Mouse (Mus musculus) intestine, embryonic 14.5 days (tissue): Measurements from ENCODE around the gene Diras2. TPM values are rescaled to one million over a fixed set of nuclear protein-coding genes. Genes with fewer than 3 reads are reported as not detected.
"Not testable (repeated sequence)": the region's sequence is repeated elsewhere in the genome, so short reads cannot be mapped to it uniquely, and the experiment has no call there.

ENCODE experiments used
- ATAC-seq: fragments of 200-750 bp; cut with Nextera tagmentation; replicated peaks from 2 replicates; pipeline ENCODE4 v1.8.0; 2017; ENCODE audit warnings: low read depth, moderate number of reproducible peaks, moderate TSS enrichment, moderate library complexity; ENCODE audit not compliant: low FRiP score, low TSS enrichment
- DNase-seq: peaks from one replicate; pipeline ENCODE4 v3.0.0-alpha.2; 2018; ENCODE audit warnings: low spot score
- H3K27ac ChIP-seq: fragments of 300-500 bp; sonication (generic); 2 replicates; pipeline ENCODE4 v1.5.1; 2014; ENCODE audit warnings: low read depth, mild to moderate bottlenecking, control low read depth
- H3K27me3 ChIP-seq: fragments of 300-500 bp; sonication (generic); replicated peaks from 2 replicates; pipeline ENCODE4 v1.6.1; 2014; ENCODE audit warnings: low read length, control low read depth; ENCODE audit not compliant: control insufficient read depth, insufficient read depth
- H3K36me3 ChIP-seq: fragments of 300-500 bp; sonication (generic); 2 replicates; pipeline ENCODE4 v1.6.1; 2014; ENCODE audit warnings: low read length, control low read depth; ENCODE audit not compliant: control insufficient read depth, insufficient read depth
- H3K4me1 ChIP-seq: fragments of 300-500 bp; sonication (generic); replicated peaks from 2 replicates; pipeline ENCODE4 v1.6.1; 2014; ENCODE audit warnings: low read length, control low read depth, mixed read lengths; ENCODE audit not compliant: control insufficient read depth, insufficient read depth
- H3K4me2 ChIP-seq: fragments of 300-500 bp; sonication (generic); 2 replicates; pipeline ENCODE4 v1.6.1; 2014; ENCODE audit warnings: low read length
- H3K4me3 ChIP-seq: fragments of 300-500 bp; sonication (generic); 2 replicates; pipeline ENCODE4 v1.5.1; 2014; ENCODE audit warnings: low read depth, low read length, control low read depth, mixed read lengths
- H3K9ac ChIP-seq: fragments of 300-500 bp; sonication (generic); 2 replicates; pipeline ENCODE4 v1.6.1; 2014; ENCODE audit warnings: mild to moderate bottlenecking, low read length
- H3K9me3 ChIP-seq: fragments of 300-500 bp; sonication (generic); 2 replicates; pipeline ENCODE4 v1.6.1; 2016; ENCODE audit warnings: low read length, control low read depth; ENCODE audit not compliant: control insufficient read depth
- WGBS: fragments of 180-500 bp; shearing (Covaris S2); extraction: QIAGEN DNeasy Blood & Tissue Kit; methylation state at CpG from one replicate; pipeline ENCODE4 v1.1.7; 2014; 5-methylcytosine and 5-hydroxymethylcytosine counted together
- polyA plus RNA-seq: library from polyadenylated mRNA; unstranded; fragments of >200 nt; fragmentation: Nextera tagmentation; extraction: Ambion mirVana; gene quantifications from 2 replicates; pipeline ENCODE4 v1.2.1, GENCODE M21; 2014

The Diras2 gene
- polyA plus RNA-seq, 1 experiment from 2014 or later: 0.58 TPM

- H3K9me3 ChIP-seq, H3K4me3 ChIP-seq, DNase-seq, H3K4me2 ChIP-seq, H3K27me3 ChIP-seq, ATAC-seq, H3K9ac ChIP-seq, H3K4me1 ChIP-seq, H3K36me3 ChIP-seq, H3K27ac ChIP-seq: not testable (repeated sequence)
- WGBS: 83% methylated on average over 5 of the region's 5 CpGs
These were observed 25.3 kb downstream of the Diras2 start for GRCm38 (mm10) chr13:52505683-52506285.

GRCm38 (mm10) chr13:52501686-52502085, 29.4 kb downstream of the Diras2 start:
- ATAC-seq: peak; percentile 84
- WGBS: 31% methylated on average over 8 of the region's 8 CpGs
- Histone ChIP-seq H3K36me3 (no peaks in the 10 kb centered on the region), H3K4me1 (peaks cover 6% of the 10 kb centered on the region; the same call in 1 of the 2 replicates), H3K27me3 (no peaks in the 10 kb centered on the region), H3K27ac (peak overlapping the region; percentile 54), H3K9ac (no peak overlapping the region), H3K4me3 (no peak overlapping the region), H3K4me2 (no peak overlapping the region), H3K9me3 (no peaks in the 10 kb centered on the region)
- peak; percentile 76 for DNase-seq

DNA sequence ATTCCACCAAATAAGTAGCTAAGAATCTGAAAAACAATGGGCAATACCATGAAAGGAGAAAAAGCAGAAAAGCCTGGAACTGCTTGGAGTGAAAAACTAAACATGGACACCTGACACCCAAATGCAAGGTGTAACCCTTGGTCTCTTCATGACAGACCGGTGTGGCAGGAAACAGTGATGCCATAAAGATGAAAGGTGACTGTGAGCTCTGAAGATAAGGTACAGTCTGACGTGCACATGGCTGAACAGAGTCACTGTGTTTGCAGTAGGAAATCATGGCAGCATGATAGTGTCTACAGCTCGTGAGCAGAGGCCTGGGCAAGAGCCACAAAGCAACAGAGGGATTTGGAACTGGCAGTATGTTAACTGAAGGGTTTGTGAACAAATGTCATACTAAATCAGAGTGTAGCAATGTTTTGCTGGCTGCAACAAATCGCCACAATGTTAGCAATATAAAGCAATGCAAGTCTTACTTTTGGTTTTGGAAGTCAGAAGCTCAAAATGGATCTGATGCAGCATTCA, 34.0 kb downstream of the Diras2 start:
- no peak overlapping the region for H3K27ac ChIP-seq
- no peaks in the 10 kb centered on the region for H3K9me3 ChIP-seq
- H3K27me3 ChIP-seq: no peaks in the 10 kb centered on the region
- ATAC-seq: peak; percentile 62; the same call in 1 of the 2 replicates
- no peak for DNase-seq
- peaks cover 6% of the 10 kb centered on the region; the same call in 1 of the 2 replicates for H3K4me1 ChIP-seq
- no peak overlapping the region for H3K9ac ChIP-seq
- no peak overlapping the region for H3K4me3 ChIP-seq
- H3K4me2 ChIP-seq: no peak overlapping the region
- no peaks in the 10 kb centered on the region for H3K36me3 ChIP-seq
- 65% methylated on average over 4 of the region's 4 CpGs for WGBS

- WGBS: 94% methylated on average over 7 of the region's 7 CpGs
- Histone ChIP-seq H3K4me3 (no peak overlapping the region), H3K9me3 (peaks cover 3% of the 10 kb centered on the region; the same call in 1 of the 2 replicates), H3K4me1 (no peaks in the 10 kb centered on the region), H3K9ac (no peak overlapping the region), H3K27me3 (no peaks in the 10 kb centered on the region), H3K27ac (no peak overlapping the region), H3K4me2 (no peak overlapping the region), H3K36me3 (no peaks in the 10 kb centered on the region)
- DNase-seq (no peak), ATAC-seq (no peak)
These were observed 42.3 kb downstream of the Diras2 start for GRCm38 (mm10) chr13:52488821-52489220.

DNA sequence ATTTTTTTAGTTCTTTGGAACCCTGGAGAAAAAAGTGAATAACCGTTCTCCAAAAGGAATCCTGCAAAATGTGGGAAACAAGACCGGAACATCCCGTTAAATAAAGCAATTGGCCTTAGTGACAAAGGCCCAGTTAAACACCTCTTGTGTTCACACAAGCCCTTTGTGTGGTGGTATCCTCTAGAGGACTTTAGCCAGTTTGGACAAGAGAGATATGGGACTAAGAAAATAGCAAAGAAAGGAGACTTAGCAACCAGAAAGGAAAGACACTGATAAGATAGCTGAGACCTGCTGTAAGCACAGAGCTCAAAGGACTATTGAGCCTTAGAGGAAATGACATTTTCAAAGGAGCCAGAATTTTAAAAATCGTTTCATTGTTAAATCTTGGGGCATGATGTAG, 47.0 kb downstream of the Diras2 start:
- Histone ChIP-seq H3K4me1 (no peaks in the 10 kb centered on the region), H3K9me3 (peaks cover 3% of the 10 kb centered on the region; the same call in 1 of the 2 replicates), H3K9ac (no peak overlapping the region), H3K27me3 (no peaks in the 10 kb centered on the region), H3K4me3 (no peak overlapping the region), H3K4me2 (no peak overlapping the region), H3K27ac (no peak overlapping the region), H3K36me3 (no peaks in the 10 kb centered on the region)
- DNase-seq: no peak
- WGBS: 77% methylated on average over 4 of the region's 4 CpGs
- no peak for ATAC-seq

DNA sequence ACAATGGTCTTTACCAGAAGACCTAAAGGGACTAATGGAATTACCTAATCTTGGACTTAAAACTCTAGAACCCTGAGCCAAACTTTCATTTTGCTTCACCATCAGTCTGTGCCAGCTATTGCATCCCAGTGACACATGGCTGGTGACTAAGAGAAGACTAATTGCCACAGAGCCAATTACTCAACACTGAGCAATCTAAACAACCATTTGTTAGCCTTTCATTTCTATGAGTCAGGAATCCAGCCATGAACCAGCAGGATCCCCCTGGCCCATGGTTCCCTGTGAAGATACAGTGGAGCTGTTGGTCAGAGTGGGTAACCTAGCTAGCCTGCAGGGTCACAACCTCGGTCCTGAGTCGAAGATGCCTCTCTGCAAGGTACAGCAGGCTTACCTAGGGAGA, 49.3 kb downstream of the Diras2 start:
- H3K4me3 ChIP-seq: no peak overlapping the region
- H3K9me3 ChIP-seq: no peaks in the 10 kb centered on the region
- no peak for ATAC-seq
- no peak overlapping the region for H3K27ac ChIP-seq
- WGBS: 77% methylated on average over 2 of the region's 2 CpGs
- no peaks in the 10 kb centered on the region for H3K36me3 ChIP-seq
- no peak for DNase-seq
- no peak overlapping the region for H3K4me2 ChIP-seq
- no peak overlapping the region for H3K9ac ChIP-seq
- H3K4me1 ChIP-seq: no peaks in the 10 kb centered on the region
- no peaks in the 10 kb centered on the region for H3K27me3 ChIP-seq

GRCm38 (mm10) chr13:52479146-52479545, 51.9 kb downstream of the Diras2 start:
- Histone ChIP-seq H3K4me1 (no peaks in the 10 kb centered on the region), H3K4me2 (no peak overlapping the region), H3K9me3 (no peaks in the 10 kb centered on the region), H3K27ac (no peak overlapping the region), H3K36me3 (no peaks in the 10 kb centered on the region), H3K9ac (no peak overlapping the region), H3K4me3 (no peak overlapping the region), H3K27me3 (no peaks in the 10 kb centered on the region)
- WGBS: 93% methylated on average over 5 of the region's 5 CpGs
- DNase-seq (no peak), ATAC-seq (no peak)

DNA sequence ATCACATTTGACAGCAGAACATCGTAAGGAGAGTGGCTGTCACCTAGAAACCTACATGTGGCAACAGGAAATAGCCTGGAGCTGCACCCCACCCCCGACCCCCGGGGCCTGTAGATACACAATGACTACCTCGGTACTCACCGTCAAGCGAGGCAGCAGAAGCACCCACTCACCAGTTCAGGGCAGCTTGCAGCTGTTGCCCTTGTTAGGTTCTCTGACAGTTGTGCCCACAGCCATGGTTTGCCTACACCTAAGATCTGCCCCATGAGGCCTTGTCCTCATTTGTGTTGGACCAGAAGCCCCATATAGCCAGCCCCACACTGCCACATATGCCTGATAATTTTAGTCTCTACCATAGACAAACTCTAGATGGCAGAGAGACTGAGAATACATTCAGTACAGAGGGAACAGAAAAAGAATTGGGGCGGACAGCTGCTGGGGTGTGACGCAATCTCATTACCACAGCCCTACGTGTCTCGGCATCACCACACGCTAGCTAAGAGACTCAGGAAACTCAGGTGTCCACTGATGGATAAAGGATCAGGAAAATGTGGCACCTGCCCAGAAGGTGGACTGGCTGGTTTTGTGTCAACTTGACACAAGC, 54.0 kb downstream of the Diras2 start:
- 90% methylated on average over 11 of the region's 11 CpGs for WGBS
- no peak overlapping the region for H3K27ac ChIP-seq
- H3K36me3 ChIP-seq: no peaks in the 10 kb centered on the region
- ATAC-seq: no peak
- no peak overlapping the region for H3K9ac ChIP-seq
- H3K4me1 ChIP-seq: no peaks in the 10 kb centered on the region
- no peak for DNase-seq
- no peaks in the 10 kb centered on the region for H3K9me3 ChIP-seq
- H3K4me2 ChIP-seq: no peak overlapping the region
- no peak overlapping the region for H3K4me3 ChIP-seq
- H3K27me3 ChIP-seq: no peaks in the 10 kb centered on the region

GRCm38 (mm10) chr13:52476222-52476621, 54.9 kb downstream of the Diras2 start:
- no peak for ATAC-seq
- WGBS: 58% methylated on average over 3 of the region's 3 CpGs
- no peak for DNase-seq

More at GRCm38 (mm10) chr13:52476222-52476621, 54.9 kb downstream of the Diras2 start:
- Histone ChIP-seq H3K4me2 (no peak overlapping the region), H3K9ac (no peak overlapping the region), H3K4me3 (no peak overlapping the region), H3K36me3 (no peaks in the 10 kb centered on the region), H3K9me3 (no peaks in the 10 kb centered on the region), H3K27me3 (no peaks in the 10 kb centered on the region), H3K27ac (no peak overlapping the region), H3K4me1 (no peaks in the 10 kb centered on the region)
